27 mouse cellular contexts compared by ENCODE assay signal in genomic region chr14:80486605-80487004, GRCm38 (mm10).
"Had no signal": no experiment of that assay in that cellular context is flagged by ENCODE, and none has a peak within 500 bp of the region (broad histone marks: within the 10 kb centered on the region; RNA-seq: fewer than 3 reads in every experiment).

No protein-coding gene starts in this region.

- H3K4me3 ChIP-seq: heart, embryonic 10.5 days; heart, embryonic 12.5 days; hindbrain, embryonic 10.5 days; hindbrain, embryonic 12.5 days; intestine, embryonic 15.5 days; limb, embryonic 13.5 days; limb, embryonic 15.5 days; liver, embryonic 12.5 days had no signal

- DNase-seq: gastrocnemius, postnatal 10 days; gastrocnemius, postnatal 25 days; heart, adult 18-20 months; heart, postnatal 10 days; heart, postnatal 4 days; kidney, adult 18-20 months; kidney, adult 8-10 months; kidney, postnatal 14 days; kidney, postnatal 36 days; layer of hippocampus, adult 9-11 months; layer of hippocampus, postnatal 36 days; left cerebral cortex, postnatal 4 days; lung, adult 18-20 months had no signal

- H3K4me1 ChIP-seq: heart, embryonic 10.5 days; heart, embryonic 12.5 days; hindbrain, embryonic 12.5 days; intestine, embryonic 15.5 days; limb, embryonic 13.5 days; limb, embryonic 15.5 days; liver, embryonic 12.5 days had no signal

- H3K9me3 ChIP-seq: heart, embryonic 10.5 days; heart, embryonic 12.5 days; hindbrain, embryonic 10.5 days; hindbrain, embryonic 12.5 days; intestine, embryonic 15.5 days; limb, embryonic 13.5 days; limb, embryonic 15.5 days; liver, embryonic 12.5 days had no signal

- H3K36me3 ChIP-seq: heart, embryonic 10.5 days; heart, embryonic 12.5 days; hindbrain, embryonic 10.5 days; hindbrain, embryonic 12.5 days; intestine, embryonic 15.5 days; limb, embryonic 13.5 days; limb, embryonic 15.5 days; liver, embryonic 12.5 days had no signal

- H3K27ac ChIP-seq: heart, embryonic 10.5 days; hindbrain, embryonic 10.5 days; hindbrain, embryonic 12.5 days; hindbrain, embryonic 14.5 days; intestine, embryonic 15.5 days; kidney, postnatal 0 days; limb, embryonic 13.5 days; limb, embryonic 15.5 days; liver, embryonic 12.5 days; liver, embryonic 14.5 days had no signal

- ATAC-seq: hindbrain, embryonic 16.5 days; inflammation-experienced regulatory T-cells, adult 6 months; intestine, embryonic 15.5 days; intestine, postnatal 0 days; liver, embryonic 12.5 days had no signal

- H3K9ac ChIP-seq: heart, embryonic 12.5 days; hindbrain, embryonic 12.5 days; hindbrain, embryonic 14.5 days; intestine, embryonic 15.5 days; limb, embryonic 13.5 days; limb, embryonic 15.5 days; liver, embryonic 12.5 days; liver, embryonic 14.5 days had no signal

- H3K27me3 ChIP-seq: heart, embryonic 12.5 days; hindbrain, embryonic 12.5 days; intestine, embryonic 15.5 days; limb, embryonic 13.5 days; limb, embryonic 15.5 days; liver, embryonic 12.5 days had no signal

- H3K4me2 ChIP-seq: heart, embryonic 12.5 days; hindbrain, embryonic 12.5 days; hindbrain, embryonic 14.5 days; intestine, embryonic 15.5 days; limb, embryonic 13.5 days; limb, embryonic 15.5 days; liver, embryonic 12.5 days had no signal
